Mouse (Mus musculus) right cerebral cortex, postnatal 10 days (tissue): Measurements from ENCODE around the gene Fmnl1.
A peak's percentile ranks its signal among the peaks of the same experiment; 100 is the strongest.
"Not testable (repeated sequence)": the region's sequence is repeated elsewhere in the genome, so short reads cannot be mapped to it uniquely, and the experiment has no call there.

Experiments used
- DNase-seq, 2 experiments: peaks; one replicate each; pipeline ENCODE4 v3.0.0; 2021; ENCODE audit warnings: low spot score in 2 of 2

The Fmnl1 gene

GRCm38 (mm10) chr11:103221437-103221836, 50.5 kb downstream of the Fmnl1 start:
- no peak for DNase-seq

- DNase-seq, result not testable (repeated sequence)
These were observed 51.8 kb downstream of the Fmnl1 start for GRCm38 (mm10) chr11:103222718-103223117.

GRCm38 (mm10) chr11:103223444-103223843, 52.5 kb downstream of the Fmnl1 start:
- DNase-seq, result peak in 1 of 2 experiments; percentile 53

- no peak for DNase-seq
These were observed 53.1 kb downstream of the Fmnl1 start for GRCm38 (mm10) chr11:103223951-103224456.

GRCm38 (mm10) chr11:103229608-103230007, 58.7 kb downstream of the Fmnl1 start:
- no peak for DNase-seq

GRCm38 (mm10) chr11:103230626-103231025, 59.7 kb downstream of the Fmnl1 start:
- no peak for DNase-seq

GRCm38 (mm10) chr11:103231367-103231766, 60.5 kb downstream of the Fmnl1 start:
- no peak for DNase-seq

GRCm38 (mm10) chr11:103232966-103233365, 62.1 kb downstream of the Fmnl1 start:
- peak; percentile 84 to 87 for DNase-seq

GRCm38 (mm10) chr11:103234447-103234846, 63.5 kb downstream of the Fmnl1 start:
- DNase-seq, result no peak

- no peak for DNase-seq
These were observed 64.8 kb downstream of the Fmnl1 start for GRCm38 (mm10) chr11:103235702-103236101.

GRCm38 (mm10) chr11:103236431-103236830, 65.5 kb downstream of the Fmnl1 start:
- DNase-seq, result no peak

- DNase-seq, result no peak
These were observed 66.0 kb downstream of the Fmnl1 start for GRCm38 (mm10) chr11:103236903-103237302.

GRCm38 (mm10) chr11:103237757-103238156, 66.8 kb downstream of the Fmnl1 start:
- no peak for DNase-seq

GRCm38 (mm10) chr11:103240740-103241139, 69.8 kb downstream of the Fmnl1 start:
- no peak for DNase-seq

- DNase-seq, result no peak
These were observed 73.9 kb downstream of the Fmnl1 start for GRCm38 (mm10) chr11:103244856-103245255.

GRCm38 (mm10) chr11:103246081-103246730, 75.3 kb downstream of the Fmnl1 start:
- peak; percentile 60 to 71 for DNase-seq

GRCm38 (mm10) chr11:103246731-103247290, 75.9 kb downstream of the Fmnl1 start:
- no peak for DNase-seq

GRCm38 (mm10) chr11:103247504-103248177, 76.7 kb downstream of the Fmnl1 start:
- DNase-seq, result peak; percentile 92
